Mouse (Mus musculus): ENCODE measurements around the gene Mxra8. TPM values are rescaled to one million over a fixed set of nuclear protein-coding genes. Genes with fewer than 3 reads are reported as not detected.

The Mxra8 gene
- 4.6 TPM for polyA plus RNA-seq (2017; shearing (Covaris generic))

DNA sequence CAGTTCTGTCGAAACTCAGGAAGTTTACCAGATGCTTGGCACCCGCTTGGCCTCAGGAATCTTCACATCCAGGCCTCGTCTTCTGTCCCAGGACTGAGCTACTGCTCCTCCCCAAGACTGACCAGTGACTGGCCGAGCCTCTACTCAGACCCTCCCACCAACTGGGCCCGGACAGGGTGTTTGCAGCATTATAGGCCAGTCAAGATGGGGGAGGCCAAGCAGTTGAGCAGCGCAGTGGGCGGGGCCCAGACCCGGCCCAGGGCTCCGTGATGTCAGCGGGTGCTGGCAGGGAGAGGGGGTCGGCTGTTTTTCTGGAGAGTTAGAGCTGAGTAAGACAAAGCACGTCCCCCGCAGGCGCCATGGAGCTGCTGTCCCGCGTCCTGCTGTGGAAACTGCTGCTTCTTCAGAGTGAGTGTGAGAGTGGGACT is at the start of gene Mxra8:
Gene Mxra8 (plus strand): TSS at position 198 of the 428 bp plus-strand sequence.

DNA sequence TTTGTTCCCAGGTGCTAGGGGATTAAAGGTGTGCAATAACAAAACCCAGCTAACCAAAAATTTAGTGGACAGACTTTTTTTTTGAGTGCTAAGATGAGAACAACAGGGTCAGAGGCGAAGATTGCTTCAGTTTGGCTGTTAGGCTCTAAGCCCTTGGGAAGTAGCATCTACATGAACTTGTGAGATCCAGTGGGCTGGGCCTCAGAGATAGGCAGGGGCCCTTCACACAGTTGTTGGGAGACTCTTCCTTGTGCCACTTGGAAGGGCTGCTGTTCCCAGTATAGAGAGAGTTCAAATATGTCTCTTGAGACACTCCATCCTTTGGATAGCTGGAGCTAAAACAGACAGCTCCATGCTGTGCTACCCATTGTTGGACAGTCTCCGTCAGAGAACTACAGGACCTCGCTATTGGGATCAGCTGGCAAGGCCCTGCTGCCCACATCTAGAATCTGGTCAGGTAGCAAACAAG is 49.4 kb upstream of the Mxra8 start, which contains the start of gene Ankrd65:
Gene Ankrd65 (plus strand): TSS at position 419 of the 469 bp plus-strand sequence.

DNA sequence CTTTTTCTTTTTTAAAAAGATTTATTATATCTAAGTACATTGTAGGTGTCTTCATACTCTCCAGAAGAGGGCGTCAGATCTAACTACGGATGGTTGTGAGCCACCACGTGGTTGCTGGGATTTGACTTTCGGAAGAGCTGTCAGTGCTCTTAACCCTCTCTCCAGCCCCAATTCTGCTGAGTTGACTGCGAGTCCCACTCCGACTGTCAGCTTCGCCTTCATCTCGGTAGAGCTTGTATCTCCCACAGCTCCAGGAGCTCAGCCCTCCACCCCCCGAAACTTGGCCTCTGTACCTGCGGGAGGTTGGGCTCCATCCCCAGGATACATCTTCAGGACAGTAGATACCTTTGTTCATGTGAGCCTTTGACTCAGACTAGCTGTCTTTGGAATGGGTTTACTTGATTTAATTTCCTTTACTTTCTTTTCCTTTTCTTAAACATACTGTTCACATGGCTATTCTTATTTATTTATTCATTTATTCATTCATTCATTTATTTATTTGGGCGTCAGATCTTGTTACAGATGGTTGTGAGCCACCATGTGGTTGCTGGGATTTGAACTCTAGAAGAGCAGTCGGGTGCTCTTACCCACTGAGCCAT is 36.6 kb upstream of the Mxra8 start, which contains the start of gene Mrpl20:
Gene Mrpl20 (plus strand): TSS at position 138 of the 599 bp plus-strand sequence.

DNA sequence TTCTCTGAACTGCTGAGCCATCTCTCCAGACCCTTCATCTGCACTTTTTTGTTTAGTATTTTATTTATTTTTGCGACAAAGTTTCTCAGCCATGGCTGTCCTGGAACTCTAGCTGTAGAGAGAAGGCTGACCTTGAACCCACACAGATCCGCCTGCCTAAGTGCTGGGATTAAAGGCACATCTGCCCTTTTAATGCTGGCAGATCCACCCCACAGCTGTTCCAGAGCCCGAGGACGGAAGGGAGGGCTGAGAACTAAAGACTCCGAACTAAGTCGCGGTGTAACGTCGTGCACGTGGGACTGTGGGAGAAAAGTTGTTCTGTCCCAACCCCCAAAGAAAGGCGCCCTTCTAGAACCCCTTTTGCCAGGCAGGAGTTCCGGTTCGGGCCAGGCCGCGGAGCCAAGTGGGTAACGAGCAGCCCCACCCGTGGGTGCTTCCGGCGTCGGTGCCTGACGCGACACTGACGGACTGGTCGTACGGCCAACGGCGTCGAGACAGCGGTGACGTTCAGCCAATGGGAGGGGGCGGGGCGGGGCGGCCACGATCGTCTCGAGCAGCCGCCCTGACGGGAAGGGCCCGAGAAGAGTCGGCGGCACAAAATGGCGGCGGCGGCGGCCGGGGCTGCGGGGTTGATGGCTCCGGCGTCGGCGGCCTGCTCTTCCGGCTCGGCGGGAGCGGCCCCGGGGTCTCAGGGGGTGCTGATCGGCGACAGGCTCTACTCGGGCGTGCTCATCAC is 27.4 kb upstream of the Mxra8 start, which contains the start of gene Ccnl2:
Gene Ccnl2 (plus strand): TSS at position 561 of the 736 bp plus-strand sequence.

DNA sequence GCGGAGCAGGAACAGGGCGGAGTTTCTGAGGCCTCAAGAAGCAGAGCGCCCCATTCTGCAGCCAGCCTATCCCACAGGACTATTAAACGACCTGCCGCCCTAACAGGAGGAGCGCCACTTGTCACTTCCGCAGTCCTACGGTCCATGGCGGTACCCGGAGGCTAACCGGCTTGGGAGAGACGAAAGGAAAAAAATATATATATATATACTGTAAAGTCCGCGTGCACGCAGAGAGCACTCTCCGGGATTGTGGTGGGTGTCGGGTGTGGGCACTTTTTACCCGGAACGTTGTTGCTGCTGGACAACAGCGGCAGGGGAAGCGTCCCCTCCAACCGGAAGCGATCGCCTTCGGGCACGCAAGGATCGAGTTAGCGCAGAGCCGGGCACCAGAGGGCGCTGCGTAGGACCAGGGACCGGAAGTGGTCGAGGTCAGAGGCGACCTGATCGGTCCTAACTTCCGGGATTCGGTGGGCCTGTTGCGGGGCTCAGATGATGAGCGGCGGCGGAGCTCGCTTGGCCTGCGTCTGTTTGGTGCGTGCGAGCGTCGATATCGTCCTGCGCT is 8.2 kb upstream of the Mxra8 start, which contains the start of gene Aurkaip1:
Gene Aurkaip1 (plus strand): TSS at position 68 of the 562 bp plus-strand sequence.

DNA sequence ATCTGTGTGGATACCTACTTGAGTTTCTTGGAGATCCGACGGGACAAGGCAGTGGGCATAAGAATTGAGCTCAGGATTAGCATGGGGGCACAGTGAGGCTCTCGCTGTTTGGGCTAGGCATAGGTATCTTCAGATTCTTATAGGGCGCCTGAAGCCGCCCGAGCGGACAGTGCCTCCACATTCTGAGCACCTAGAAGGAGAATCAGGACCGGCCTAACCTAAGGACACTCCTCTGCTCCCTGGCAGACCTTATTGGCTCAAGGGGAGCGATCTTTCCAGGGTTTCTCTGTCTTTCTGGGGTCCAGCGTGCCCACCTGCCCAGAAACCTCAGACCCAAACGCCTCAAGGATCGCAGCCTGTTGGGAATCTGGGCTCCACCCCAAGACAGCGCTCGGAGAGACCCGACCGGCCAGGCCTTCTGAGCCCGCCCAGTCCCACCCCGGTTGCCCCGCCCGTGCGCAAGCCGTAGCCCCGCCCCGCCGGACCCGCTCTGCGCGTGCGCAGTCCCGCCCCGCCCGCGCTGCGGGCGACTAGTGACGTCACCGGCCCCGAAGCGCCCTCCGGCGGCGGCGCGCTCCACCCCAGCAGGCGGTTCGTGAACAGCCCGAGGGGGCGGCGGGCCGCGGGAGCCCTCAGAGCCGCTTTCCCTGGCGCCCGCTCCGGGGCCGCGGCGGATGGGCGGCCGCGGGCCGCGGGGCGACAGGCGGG is 7.5 kb downstream of the Mxra8 start, which contains the start of gene Dvl1:
Gene Dvl1 (plus strand): TSS at position 532 of the 708 bp plus-strand sequence.

DNA sequence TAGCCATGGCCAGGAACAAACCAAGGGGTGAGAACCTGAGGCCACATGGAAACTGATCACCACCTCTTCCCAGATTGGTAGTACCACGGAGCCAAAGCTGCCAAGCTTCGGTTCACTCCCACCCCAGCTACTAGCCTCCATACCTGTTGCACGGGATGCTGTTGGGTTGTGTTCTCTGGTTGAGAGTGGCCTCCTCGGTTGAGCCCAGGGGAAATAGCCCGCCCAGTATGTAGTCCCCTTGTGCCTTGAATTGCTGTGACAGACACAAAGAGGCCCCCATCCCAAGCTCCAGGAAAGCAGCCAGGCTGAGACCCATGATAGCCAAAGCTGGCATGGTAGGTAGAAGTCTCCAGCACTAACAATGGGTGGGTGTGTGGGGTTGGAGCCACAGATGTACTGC is 23.5 kb downstream of the Mxra8 start, which contains the start of gene Tas1r3:
Gene Tas1r3 (minus strand): TSS at position 362 of the 400 bp plus-strand sequence.

DNA sequence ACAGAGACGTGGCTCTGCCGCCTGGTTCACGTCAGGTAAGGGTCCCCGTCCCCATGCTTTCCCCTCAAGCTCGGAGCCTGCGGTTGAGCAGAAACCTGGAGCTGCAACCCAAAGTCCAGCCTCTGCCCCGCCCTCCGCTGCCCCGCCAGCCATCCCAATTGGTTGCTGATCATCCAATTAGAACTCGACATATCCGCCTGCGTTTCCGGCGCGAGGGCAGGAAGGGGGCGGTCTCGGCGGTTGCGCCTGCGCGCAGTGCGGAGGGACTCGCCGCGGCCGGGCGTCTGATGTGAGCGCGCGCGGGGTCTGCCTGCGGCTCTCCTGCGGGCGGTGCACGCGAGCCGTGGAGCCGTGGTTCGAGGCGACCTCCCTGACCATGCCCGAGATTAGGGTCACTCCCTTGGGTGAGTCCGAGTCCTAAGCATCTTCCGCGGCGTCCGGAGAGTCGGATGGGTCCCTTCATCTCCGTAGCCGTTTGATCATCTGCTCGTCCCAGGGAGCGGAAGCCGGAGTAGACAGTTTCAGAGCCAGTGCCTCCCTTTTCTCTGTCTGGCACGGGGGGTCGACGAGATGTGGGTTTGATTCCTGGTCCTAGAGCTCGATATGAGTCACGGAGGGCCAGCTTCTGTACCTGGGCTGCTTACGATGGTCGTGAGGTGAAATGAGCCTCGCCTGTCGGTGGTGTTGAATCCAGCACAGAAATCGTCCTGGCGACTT is 30.0 kb downstream of the Mxra8 start, which contains the start of the genes Cptp and Ints11:
Gene Cptp (minus strand): TSS at position 124 of the 717 bp plus-strand sequence.
Gene Ints11 (plus strand): TSS at position 230 of the 717 bp plus-strand sequence.

DNA sequence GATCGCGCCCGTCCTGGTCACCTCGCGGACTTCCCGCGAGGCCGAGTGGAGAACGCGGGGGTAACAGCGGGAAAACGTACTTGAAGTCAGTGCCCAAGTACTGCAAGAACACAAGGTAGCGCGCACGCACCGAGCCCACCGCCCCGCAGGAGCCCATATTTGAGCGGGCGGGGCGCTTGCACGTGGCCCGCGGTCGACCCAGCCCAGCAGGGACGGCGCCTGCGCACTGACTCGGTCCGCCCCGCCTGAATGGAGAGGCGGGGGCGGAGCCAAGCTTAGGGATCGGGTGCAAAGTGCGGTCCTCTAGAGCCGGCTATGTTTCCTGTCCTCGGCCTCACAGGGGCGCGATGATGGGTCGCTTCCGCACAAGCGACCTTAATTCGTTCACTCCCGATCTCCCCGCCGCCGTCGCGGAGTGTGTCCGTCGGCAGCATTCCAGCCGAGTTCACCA is 52.1 kb downstream of the Mxra8 start, which contains the start of the genes Pusl1 and Acap3:
Gene Pusl1 (minus strand): TSS at position 231 of the 451 bp plus-strand sequence.
Gene Acap3 (plus strand): TSS at position 272 of the 451 bp plus-strand sequence.

Other genes starting within 250 kb of the Mxra8 start
- 20.0 TPM for gene Slc35e2, start 238.3 kb upstream of the Mxra8 start, polyA plus RNA-seq (2017; shearing (Covaris generic))
- gene Cdk11b, start 214.8 kb upstream of the Mxra8 start, polyA plus RNA-seq (2017; shearing (Covaris generic)) = 314 TPM
- not detected for gene Gm10563, start 194.3 kb upstream of the Mxra8 start, polyA plus RNA-seq (2017; shearing (Covaris generic))
- 0.74 TPM for gene Mmp23, start 186.3 kb upstream of the Mxra8 start, polyA plus RNA-seq (2017; shearing (Covaris generic))
- gene Mib2, start 170.5 kb upstream of the Mxra8 start, polyA plus RNA-seq (2017; shearing (Covaris generic)) = 45.8 TPM
- 10.8 TPM for gene Fndc10, start 145.3 kb upstream of the Mxra8 start, polyA plus RNA-seq (2017; shearing (Covaris generic))
- 92.9 TPM for gene Ssu72, start 134.9 kb upstream of the Mxra8 start, polyA plus RNA-seq (2017; shearing (Covaris generic))
- 0.35 TPM for gene Tmem240, start 104.9 kb upstream of the Mxra8 start, polyA plus RNA-seq (2017; shearing (Covaris generic))
- gene Atad3a, start 78.6 kb upstream of the Mxra8 start, polyA plus RNA-seq (2017; shearing (Covaris generic)) = 65.7 TPM
- gene Vwa1, start 65.0 kb upstream of the Mxra8 start, polyA plus RNA-seq (2017; shearing (Covaris generic)) = not detected
- not detected for gene Tmem88b, start 53.8 kb upstream of the Mxra8 start, polyA plus RNA-seq (2017; shearing (Covaris generic))
- not detected for gene Ankrd65, start 49.2 kb upstream of the Mxra8 start, polyA plus RNA-seq (2017; shearing (Covaris generic))
- 72.5 TPM for gene Mrpl20, start 36.8 kb upstream of the Mxra8 start, polyA plus RNA-seq (2017; shearing (Covaris generic))
- gene Ccnl2, start 27.2 kb upstream of the Mxra8 start, polyA plus RNA-seq (2017; shearing (Covaris generic)) = 320 TPM
- gene Aurkaip1, start 8.4 kb upstream of the Mxra8 start, polyA plus RNA-seq (2017; shearing (Covaris generic)) = 125 TPM
- gene Dvl1, start 7.7 kb downstream of the Mxra8 start, polyA plus RNA-seq (2017; shearing (Covaris generic)) = 85.5 TPM
- gene Tas1r3, start 23.7 kb downstream of the Mxra8 start, polyA plus RNA-seq (2017; shearing (Covaris generic)) = 0.56 TPM
- 6.9 TPM for gene Cptp, start 29.8 kb downstream of the Mxra8 start, polyA plus RNA-seq (2017; shearing (Covaris generic))
- 63.2 TPM for gene Ints11, start 29.9 kb downstream of the Mxra8 start, polyA plus RNA-seq (2017; shearing (Covaris generic))
- gene Pusl1, start 52.1 kb downstream of the Mxra8 start, polyA plus RNA-seq (2017; shearing (Covaris generic)) = 26.4 TPM
- 38.1 TPM for gene Acap3, start 52.1 kb downstream of the Mxra8 start, polyA plus RNA-seq (2017; shearing (Covaris generic))
- gene Ube2j2, start 104.2 kb downstream of the Mxra8 start, polyA plus RNA-seq (2017; shearing (Covaris generic)) = 179 TPM
- 3.1 TPM for gene C1qtnf12, start 122.6 kb downstream of the Mxra8 start, polyA plus RNA-seq (2017; shearing (Covaris generic))
- 6.7 TPM for gene B3galt6, start 153.0 kb downstream of the Mxra8 start, polyA plus RNA-seq (2017; shearing (Covaris generic))
- 494 TPM for gene Sdf4, start 153.2 kb downstream of the Mxra8 start, polyA plus RNA-seq (2017; shearing (Covaris generic))
- gene Tnfrsf4, start 174.2 kb downstream of the Mxra8 start, polyA plus RNA-seq (2017; shearing (Covaris generic)) = 649 TPM
- gene Tnfrsf18, start 186.5 kb downstream of the Mxra8 start, polyA plus RNA-seq (2017; shearing (Covaris generic)) = 569 TPM
- gene Ttll10, start 219.7 kb downstream of the Mxra8 start, polyA plus RNA-seq (2017; shearing (Covaris generic)) = not detected

Data from effector memory CD4-positive, alpha-beta T cell, adult 7 months (primary cell).